Mouse (Mus musculus) splenic B cell, adult 2 months (primary cell): ENCODE measurements around the gene Klhl32.

Source experiments
- DNase-seq: peaks from one replicate; pipeline ENCODE4 v3.0.0-alpha.2; 2011; ENCODE audit warnings: low read depth, low spot score
- H3K27me3 ChIP-seq: 2 replicates; pipeline ENCODE4 v1.6.1; 2012; ENCODE audit warnings: mild to moderate bottlenecking, low read length, moderate library complexity, mixed read lengths; ENCODE audit not compliant: control insufficient read depth, poor library complexity, insufficient read depth, severe bottlenecking
- H3K36me3 ChIP-seq: 2 replicates; pipeline ENCODE4 v1.6.1; 2012; ENCODE audit warnings: mild to moderate bottlenecking, low read length, moderate library complexity, mixed read lengths; ENCODE audit not compliant: control insufficient read depth, poor library complexity, insufficient read depth, severe bottlenecking

Klhl32 gene

DNA sequence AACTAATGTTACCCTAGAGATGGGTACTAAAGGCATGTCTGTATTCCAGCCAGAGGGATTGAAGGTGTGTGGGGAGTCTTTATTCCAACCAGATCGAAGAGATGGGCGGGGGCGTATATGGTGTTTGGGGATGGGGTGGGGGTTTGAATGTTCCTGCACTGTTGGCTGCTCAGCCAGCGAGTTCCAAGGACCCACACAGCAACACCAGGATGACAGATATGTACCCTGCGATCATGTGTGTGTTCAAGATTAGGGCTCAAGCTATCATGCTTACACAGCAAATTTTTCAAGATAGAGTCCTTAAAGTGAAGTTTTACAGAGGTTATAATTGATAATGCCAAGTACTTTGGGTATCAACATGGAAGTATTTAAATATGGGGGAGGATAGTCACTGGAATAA, 273.3 kb downstream of the Klhl32 start:
- H3K36me3 ChIP-seq: no peaks in the 10 kb centered on the region
- no peak for DNase-seq
- no peaks in the 10 kb centered on the region for H3K27me3 ChIP-seq

DNA sequence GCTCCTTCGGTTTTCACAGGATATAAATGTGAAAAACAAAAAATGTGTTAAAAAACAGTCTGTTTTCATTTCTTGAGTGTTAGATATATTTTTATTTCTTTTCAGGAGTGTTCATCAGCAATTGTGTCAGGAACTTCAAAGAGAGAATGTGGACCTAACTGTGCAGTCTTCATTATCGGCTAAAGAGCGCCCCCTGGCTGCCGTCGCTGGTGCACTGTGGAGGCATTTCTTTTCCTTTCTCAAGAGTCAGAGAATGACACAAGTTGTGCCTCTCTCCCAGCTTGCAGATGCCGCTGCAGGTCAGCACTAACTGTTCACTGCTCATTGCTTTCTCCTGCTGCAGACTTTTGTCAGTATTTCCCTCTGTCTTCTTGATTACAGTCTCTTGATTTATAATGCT, 276.6 kb downstream of the Klhl32 start:
- no peaks in the 10 kb centered on the region for H3K36me3 ChIP-seq
- H3K27me3 ChIP-seq: no peaks in the 10 kb centered on the region
- peak; percentile 74 for DNase-seq

DNA sequence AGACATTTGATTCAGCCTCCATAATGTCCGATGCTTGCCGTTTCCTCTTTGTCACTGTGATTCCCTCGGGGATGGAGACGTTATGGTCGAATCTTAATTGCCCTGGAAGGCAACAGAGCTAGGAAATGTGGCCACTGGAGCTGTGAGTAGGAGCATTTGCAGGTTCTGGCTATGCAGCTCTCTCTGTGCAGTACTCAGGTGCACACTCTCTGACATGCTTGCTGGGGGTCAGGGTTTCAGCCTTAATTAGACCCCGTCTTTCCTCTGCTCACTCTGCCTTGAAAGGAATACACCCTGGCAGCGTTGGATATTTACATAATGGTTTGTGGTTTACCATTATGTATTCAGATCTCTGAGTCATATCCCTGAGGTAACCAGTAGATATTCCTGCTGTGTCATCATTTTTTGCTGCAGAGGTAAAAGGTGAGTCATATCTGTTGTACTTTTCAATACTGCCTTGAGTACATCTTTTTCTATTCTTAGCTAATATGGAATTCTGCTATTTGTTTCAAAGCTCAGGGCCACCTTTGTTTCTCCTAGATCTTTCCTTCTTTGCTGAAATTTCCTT, 281.9 kb downstream of the Klhl32 start:
- no peaks in the 10 kb centered on the region for H3K36me3 ChIP-seq
- DNase-seq: peak; percentile 13
- no peaks in the 10 kb centered on the region for H3K27me3 ChIP-seq

DNA sequence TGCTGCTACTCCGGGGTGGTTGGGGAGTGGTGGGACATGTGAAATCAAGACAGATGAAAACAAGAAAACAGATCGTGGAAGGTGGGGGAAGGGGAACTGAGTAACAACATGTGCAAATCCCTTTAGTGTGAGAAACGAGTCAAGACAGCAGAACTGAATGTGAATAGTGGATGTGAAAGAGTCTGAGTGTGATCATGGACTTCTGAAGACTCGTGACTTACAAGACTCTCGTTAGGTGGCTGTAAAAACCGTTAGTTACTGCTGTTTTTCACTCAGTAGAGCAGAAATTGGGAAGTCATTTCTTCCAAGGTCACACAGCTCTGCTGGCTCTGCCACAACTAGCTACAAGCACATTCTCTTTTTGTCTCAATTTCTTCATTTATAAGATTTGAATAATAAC, 282.9 kb downstream of the Klhl32 start:
- H3K27me3 ChIP-seq: no peaks in the 10 kb centered on the region
- peak; percentile 40 for DNase-seq
- no peaks in the 10 kb centered on the region for H3K36me3 ChIP-seq
